Mouse (Mus musculus): ENCODE results near the gene Sohlh1. TPM values are rescaled to one million over a fixed set of nuclear protein-coding genes. Genes with fewer than 3 reads are reported as not detected.

The Sohlh1 gene
- polyA plus RNA-seq, 1 experiment: not detected

DNA sequence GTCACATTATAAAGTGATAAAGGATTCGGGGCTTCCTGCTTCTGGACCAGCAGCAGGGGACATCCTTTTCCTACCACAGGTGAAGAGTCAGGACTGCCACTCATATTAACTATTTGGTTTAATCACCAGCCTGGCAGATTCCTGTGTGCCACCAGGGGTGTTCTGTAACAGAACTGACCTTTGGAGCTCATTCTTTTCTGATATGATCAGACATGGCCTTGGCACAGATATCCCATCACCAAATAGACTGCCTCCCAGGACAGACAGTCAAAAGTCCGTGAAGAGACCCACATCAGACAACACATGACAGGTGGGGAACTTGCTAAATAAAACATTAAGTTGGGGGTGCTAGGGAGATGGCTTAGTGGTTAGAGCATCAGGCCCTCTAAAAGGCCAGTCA lies 35.3 kb downstream of the Sohlh1 start:
- WGBS: 60% methylated on average over 2 of the region's 2 CpGs

DNA sequence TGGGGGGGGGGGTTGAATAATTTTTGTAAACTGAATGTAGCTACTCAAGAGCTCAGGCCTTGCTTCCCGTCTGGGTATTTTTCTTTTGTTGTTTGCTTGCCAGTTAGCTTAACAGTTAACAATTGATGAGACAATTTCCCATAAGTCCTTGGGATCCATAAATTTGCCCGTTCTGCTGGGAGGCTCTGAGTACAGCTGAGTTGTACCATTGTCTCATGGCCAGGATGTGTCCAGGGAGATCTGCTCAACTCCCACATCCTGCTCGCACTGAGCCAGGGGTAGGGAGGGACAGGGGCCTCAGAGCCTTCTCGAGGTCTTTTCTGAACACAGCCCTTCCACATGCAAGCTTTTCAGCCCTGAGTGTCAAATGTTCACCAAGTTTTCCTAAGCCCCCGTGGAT lies 49.0 kb downstream of the Sohlh1 start:
- 34% methylated on average over 5 of the region's 5 CpGs for WGBS
- H3K4me3 ChIP-seq (replicated peaks; ENCODE audit: insufficient read depth, low read depth, low read length): no peak overlapping the region
- H3K27ac ChIP-seq (ENCODE audit: insufficient read depth, low read length): no peak overlapping the region
- no peaks in the 10 kb centered on the region for H3K4me1 ChIP-seq (ENCODE audit: control insufficient read depth, insufficient read depth, low read length)
- no peak for DNase-seq
- TF ChIP-seq CTCF (IDR thresholded peaks at IDR 0.05; ENCODE audit: borderline replicate concordance, insufficient read depth, low read depth, low read length) (no peak), POLR2A (IDR thresholded peaks at IDR 0.05; ENCODE audit: borderline replicate concordance, insufficient read depth, low read length) (no peak)
- no peaks in the 10 kb centered on the region for H3K27me3 ChIP-seq (ENCODE audit: control insufficient read depth, insufficient read depth, low read length)

More for the DNA sequence above, 35.3 kb downstream of the Sohlh1 start:
- no peaks in the 10 kb centered on the region for H3K4me1 ChIP-seq (ENCODE audit: control insufficient read depth, insufficient read depth, low read length)
- H3K27ac ChIP-seq (ENCODE audit: insufficient read depth, low read length): no peak overlapping the region
- TF ChIP-seq POLR2A (IDR thresholded peaks at IDR 0.05; ENCODE audit: borderline replicate concordance, insufficient read depth, low read length) (no peak), CTCF (IDR thresholded peaks at IDR 0.05; ENCODE audit: borderline replicate concordance, insufficient read depth, low read depth, low read length) (no peak)
- H3K27me3 ChIP-seq (ENCODE audit: control insufficient read depth, insufficient read depth, low read length): no peaks in the 10 kb centered on the region
- no peak overlapping the region for H3K4me3 ChIP-seq (replicated peaks; ENCODE audit: insufficient read depth, low read depth, low read length)
- no peak for DNase-seq

DNA sequence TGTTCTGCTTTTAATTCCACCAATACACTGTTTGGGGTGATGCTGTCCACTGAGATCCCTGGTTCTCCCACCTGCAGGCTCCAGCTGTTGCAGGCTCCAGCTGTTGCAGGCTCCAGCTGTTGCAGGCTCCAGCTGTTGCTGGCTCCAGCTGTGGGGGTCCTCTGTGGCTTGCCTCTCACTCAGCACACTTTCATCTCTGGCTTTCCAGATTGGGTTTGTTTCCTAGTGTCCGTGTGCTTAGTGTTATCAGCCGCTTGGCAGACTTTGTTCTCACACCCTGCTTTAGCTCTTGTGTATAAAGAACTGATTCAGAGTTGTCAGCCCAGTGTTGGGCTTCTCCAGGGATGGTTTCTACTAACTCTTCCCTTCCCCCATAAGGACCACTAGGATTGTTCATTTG lies 49.4 kb downstream of the Sohlh1 start:
- no peak for DNase-seq
- 61% methylated on average over 2 of the region's 2 CpGs for WGBS
- H3K4me1 ChIP-seq (ENCODE audit: control insufficient read depth, insufficient read depth, low read length): no peaks in the 10 kb centered on the region
- H3K27ac ChIP-seq (ENCODE audit: insufficient read depth, low read length): no peak overlapping the region
- no peak overlapping the region for H3K4me3 ChIP-seq (replicated peaks; ENCODE audit: insufficient read depth, low read depth, low read length)
- no peaks in the 10 kb centered on the region for H3K27me3 ChIP-seq (ENCODE audit: control insufficient read depth, insufficient read depth, low read length)
- TF ChIP-seq POLR2A (IDR thresholded peaks at IDR 0.05; ENCODE audit: borderline replicate concordance, insufficient read depth, low read length): no peak
- no peak for TF ChIP-seq CTCF (IDR thresholded peaks at IDR 0.05; ENCODE audit: borderline replicate concordance, insufficient read depth, low read depth, low read length)

Other genes starting within 250 kb of the Sohlh1 start
- gene Rabl6, start 238.7 kb downstream of the Sohlh1 start, polyA plus RNA-seq (2012; rRNA removed): 161 and 172 TPM in 2 replicates
- 0.05 TPM in 1 of 2 replicates, not detected in the other for gene Ccdc183, start 229.6 kb downstream of the Sohlh1 start, polyA plus RNA-seq (2012; rRNA removed)
- 79.7 and 85.7 TPM in 2 replicates for gene Tmem141, start 225.2 kb downstream of the Sohlh1 start, polyA plus RNA-seq (2012; rRNA removed)
- gene Fcna, start 219.2 kb downstream of the Sohlh1 start, polyA plus RNA-seq (2012; rRNA removed): 0.31 and 0.35 TPM in 2 replicates
- not detected in 2 replicates for gene Lcn8, start 194.1 kb downstream of the Sohlh1 start, polyA plus RNA-seq (2012; rRNA removed)
- not detected in 2 replicates for gene Lcn5, start 189.3 kb downstream of the Sohlh1 start, polyA plus RNA-seq (2012; rRNA removed)
- not detected in 2 replicates for gene Lcn6, start 170.5 kb downstream of the Sohlh1 start, polyA plus RNA-seq (2012; rRNA removed)
- not detected in 2 replicates for gene Lcn10, start 164.5 kb downstream of the Sohlh1 start, polyA plus RNA-seq (2012; rRNA removed)
- not detected in 2 replicates for gene Obp2a, start 147.2 kb downstream of the Sohlh1 start, polyA plus RNA-seq (2012; rRNA removed)
- gene Bmyc, start 140.5 kb downstream of the Sohlh1 start, polyA plus RNA-seq (2012; rRNA removed): 99.5 and 101 TPM in 2 replicates
- not detected in 2 replicates for gene Obp2b, start 110.2 kb downstream of the Sohlh1 start, polyA plus RNA-seq (2012; rRNA removed)
- gene Lcn3, start 81.7 kb downstream of the Sohlh1 start, polyA plus RNA-seq (2012; rRNA removed): not detected in 2 replicates
- gene Lcn11, start 70.2 kb downstream of the Sohlh1 start, polyA plus RNA-seq (2012; rRNA removed): not detected in 2 replicates
- not detected in 2 replicates for gene Gm13539, start 65.0 kb downstream of the Sohlh1 start, polyA plus RNA-seq (2012; rRNA removed)
- not detected in 2 replicates for gene Glt6d1, start 31.4 kb downstream of the Sohlh1 start, polyA plus RNA-seq (2012; rRNA removed)
- 0.13 TPM in 1 of 2 replicates, not detected in the other for gene Lcn9, start 24.1 kb downstream of the Sohlh1 start, polyA plus RNA-seq (2012; rRNA removed)
- 409 and 456 TPM in 2 replicates for gene Kcnt1, start 16.5 kb upstream of the Sohlh1 start, polyA plus RNA-seq (2012; rRNA removed)
- 35.7 and 39.7 TPM in 2 replicates for gene Camsap1, start 136.0 kb upstream of the Sohlh1 start, polyA plus RNA-seq (2012; rRNA removed)
- 92.2 and 101 TPM in 2 replicates for gene Ubac1, start 174.5 kb upstream of the Sohlh1 start, polyA plus RNA-seq (2012; rRNA removed)

Data from cerebellum, adult 2 months (tissue).